Mouse (Mus musculus) forebrain, embryonic 13.5 days (tissue): ENCODE measurements around the gene Gas6. TPM values are rescaled to one million over a fixed set of nuclear protein-coding genes. Genes with fewer than 3 reads are reported as not detected.

Source experiments
- ATAC-seq: fragments of 200-750 bp; cut with Nextera tagmentation; 2 replicates; pipeline ENCODE4 v1.8.0; 2017
- H3K27ac ChIP-seq: fragments of 300-500 bp; sonication (generic); 2 replicates; pipeline ENCODE4 v1.5.1; 2015; ENCODE audit warnings: inconsistent platforms, mild to moderate bottlenecking, moderate library complexity
- H3K27me3 ChIP-seq: fragments of 300-500 bp; sonication (generic); 2 replicates; pipeline ENCODE4 v1.6.1; 2015; ENCODE audit warnings: mild to moderate bottlenecking, inconsistent platforms
- H3K36me3 ChIP-seq: fragments of 300-500 bp; sonication (generic); 2 replicates; pipeline ENCODE4 v1.6.1; 2015; ENCODE audit warnings: mild to moderate bottlenecking, inconsistent platforms; ENCODE audit not compliant: poor library complexity, severe bottlenecking
- H3K4me1 ChIP-seq: fragments of 300-500 bp; sonication (generic); 2 replicates; pipeline ENCODE4 v1.6.1; 2015; ENCODE audit warnings: inconsistent platforms
- H3K4me2 ChIP-seq: fragments of 300-500 bp; sonication (generic); 2 replicates; pipeline ENCODE4 v1.6.1; 2015; ENCODE audit warnings: inconsistent platforms, mild to moderate bottlenecking, moderate library complexity
- H3K4me3 ChIP-seq: fragments of 300-500 bp; sonication (generic); 2 replicates; pipeline ENCODE4 v1.5.1; 2015; ENCODE audit warnings: mild to moderate bottlenecking, inconsistent platforms
- H3K9ac ChIP-seq: fragments of 300-500 bp; sonication (generic); 2 replicates; pipeline ENCODE4 v1.6.1; 2015; ENCODE audit warnings: mild to moderate bottlenecking, inconsistent platforms
- H3K9me3 ChIP-seq: fragments of 300-500 bp; sonication (generic); replicated peaks from 2 replicates; pipeline ENCODE4 v1.6.1; 2016; ENCODE audit warnings: inconsistent platforms
- WGBS: fragments of 180-500 bp; shearing (Covaris S2); methylation state at CpG from one replicate; pipeline ENCODE4 v1.1.7; 2015; 5-methylcytosine and 5-hydroxymethylcytosine counted together
- polyA plus RNA-seq: library from polyadenylated mRNA; unstranded; fragments of >200 nt; fragmentation: Nextera tagmentation; extraction: Ambion mirVana; gene quantifications from 2 replicates; pipeline ENCODE4 v1.2.1, GENCODE M21; 2015

Gas6 gene
- polyA plus RNA-seq, 1 experiment from 2014 or later, result 11.3 TPM

DNA sequence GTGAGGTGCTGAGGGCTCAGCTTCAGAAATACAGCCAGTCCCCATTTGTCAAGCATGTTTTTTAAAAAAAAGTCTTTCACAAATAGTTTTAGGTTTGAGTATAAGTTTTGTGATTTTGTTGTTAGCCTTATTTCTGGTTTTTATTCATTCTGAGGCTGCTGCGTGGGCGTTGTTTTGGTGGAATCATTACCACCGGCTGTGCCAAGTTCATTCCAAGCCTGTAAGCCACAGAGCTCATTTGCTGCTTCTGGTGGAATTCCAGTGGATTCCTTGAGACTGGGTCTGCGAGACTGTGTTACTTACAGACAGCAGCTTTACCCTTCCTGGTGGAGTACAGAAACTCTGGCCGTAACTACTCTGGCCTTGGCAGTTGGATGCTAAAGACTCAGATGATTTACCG, 47.8 kb downstream of the Gas6 start:
- H3K4me2 ChIP-seq, result no peak overlapping the region
- no peak overlapping the region for H3K27ac ChIP-seq
- 90% methylated on average over 6 of the region's 6 CpGs for WGBS
- no peak overlapping the region for H3K4me3 ChIP-seq
- no peak for ATAC-seq
- no peaks in the 10 kb centered on the region for H3K9me3 ChIP-seq
- no peak overlapping the region for H3K9ac ChIP-seq
- no peaks in the 10 kb centered on the region for H3K36me3 ChIP-seq
- H3K4me1 ChIP-seq, result no peaks in the 10 kb centered on the region
- H3K27me3 ChIP-seq, result no peaks in the 10 kb centered on the region

DNA sequence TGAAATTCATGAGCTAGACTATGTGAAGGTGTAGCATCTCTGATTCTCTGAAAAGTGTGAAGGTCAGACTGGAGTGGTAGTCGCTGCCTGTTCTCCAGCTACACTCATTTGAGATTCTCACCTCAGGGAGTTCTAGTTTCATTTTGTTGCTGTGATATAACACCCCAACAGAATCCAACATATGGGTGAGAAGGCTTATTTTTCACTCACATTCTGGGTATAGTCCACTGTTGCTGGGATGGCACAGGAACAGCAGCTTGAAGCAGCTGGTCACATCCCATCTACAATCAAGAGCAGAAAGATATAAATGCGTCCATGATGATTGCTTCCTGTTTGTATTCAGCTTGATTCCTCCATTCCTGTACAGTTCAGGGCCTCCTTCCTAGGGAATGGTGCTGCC, 52.1 kb downstream of the Gas6 start:
- Histone ChIP-seq H3K4me3 (no peak overlapping the region), H3K27ac (no peak overlapping the region), H3K4me2 (no peak overlapping the region), H3K9me3 (no peaks in the 10 kb centered on the region), H3K36me3 (no peaks in the 10 kb centered on the region), H3K9ac (no peak overlapping the region), H3K4me1 (no peaks in the 10 kb centered on the region), H3K27me3 (0 out of 2 replicates have a peak, but pooled peaks cover 4% of the 10 kb centered on the region)
- no peak for ATAC-seq
- 94% methylated on average over 2 of the region's 2 CpGs for WGBS

DNA sequence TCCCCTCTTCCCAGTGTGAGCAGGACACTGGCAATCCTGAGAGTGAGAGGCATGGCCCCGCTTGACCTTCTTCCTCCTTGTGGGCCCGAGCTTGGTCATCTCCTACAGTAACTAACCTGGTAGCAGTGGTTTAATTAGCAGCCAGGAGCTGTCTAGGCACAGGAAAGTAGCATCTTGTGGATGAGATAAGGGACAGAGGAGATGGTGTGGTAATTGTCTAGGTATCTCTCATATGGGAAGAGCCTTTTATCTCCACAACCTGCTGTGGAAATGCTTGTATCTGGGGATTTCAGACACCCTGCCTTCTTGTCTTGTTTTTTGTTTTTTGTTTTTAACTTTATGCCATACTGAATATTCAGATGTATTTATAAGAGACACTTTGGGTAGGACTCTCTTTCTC, 56.8 kb downstream of the Gas6 start:
- Histone ChIP-seq H3K4me1 (no peaks in the 10 kb centered on the region), H3K9me3 (no peaks in the 10 kb centered on the region), H3K36me3 (no peaks in the 10 kb centered on the region), H3K27me3 (peaks cover 41% of the 10 kb centered on the region), H3K27ac (no peak overlapping the region), H3K4me2 (no peak overlapping the region), H3K9ac (no peak overlapping the region), H3K4me3 (no peak overlapping the region)
- ATAC-seq, result no peak
- 81% methylated on average over 2 of the region's 2 CpGs for WGBS

DNA sequence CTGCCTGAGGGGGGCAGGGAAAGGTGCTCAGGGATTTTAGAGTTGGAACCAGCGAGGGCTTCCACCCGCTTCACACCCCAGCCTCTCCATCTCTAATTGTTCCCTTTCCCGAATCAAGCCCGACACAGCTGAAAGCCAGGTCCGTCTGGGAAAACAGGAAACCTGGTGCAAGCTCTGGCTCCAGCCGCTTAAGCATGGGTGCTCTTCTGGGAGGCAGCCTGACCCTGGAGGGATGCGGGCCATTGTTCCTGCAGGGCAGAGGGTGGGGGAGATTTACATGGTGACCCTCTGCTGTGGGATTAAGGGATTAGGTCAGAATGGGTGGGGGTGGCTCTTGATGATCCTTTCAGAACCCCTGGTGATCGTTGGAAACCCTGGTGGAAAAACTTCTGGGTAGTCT, 58.2 kb downstream of the Gas6 start:
- H3K4me3 ChIP-seq, result no peak overlapping the region
- no peak overlapping the region for H3K9ac ChIP-seq
- H3K36me3 ChIP-seq, result no peaks in the 10 kb centered on the region
- H3K27ac ChIP-seq, result no peak overlapping the region
- no peaks in the 10 kb centered on the region for H3K4me1 ChIP-seq
- 5% methylated on average over 8 of the region's 8 CpGs for WGBS
- no peak for ATAC-seq
- H3K4me2 ChIP-seq, result no peak overlapping the region
- H3K9me3 ChIP-seq, result no peaks in the 10 kb centered on the region
- H3K27me3 ChIP-seq, result peaks cover 41% of the 10 kb centered on the region

DNA sequence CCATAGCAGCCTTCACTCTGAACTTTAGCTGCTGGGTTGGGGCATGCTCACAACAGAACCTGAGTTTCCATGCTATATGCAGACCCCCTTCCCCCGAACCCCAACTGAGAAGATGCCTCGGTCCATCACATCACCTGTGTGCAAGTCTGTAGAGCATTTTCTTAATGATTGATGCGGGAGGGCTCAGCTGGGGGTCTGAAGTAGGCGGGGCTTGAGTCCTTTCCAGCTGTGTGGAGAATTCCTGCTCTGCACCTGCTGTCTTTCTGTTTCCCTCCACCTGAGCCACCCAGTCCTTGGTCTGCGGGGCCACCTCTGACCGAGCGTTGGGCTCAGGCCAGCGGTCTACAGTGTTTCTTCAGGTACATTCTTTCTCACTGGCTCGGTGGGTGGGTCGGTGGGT, 59.4 kb downstream of the Gas6 start, which contains the start of gene Tmem255b:
Tmem255b (plus strand) TSS at position 301 of the 400 bp plus-strand sequence.
- Histone ChIP-seq H3K27me3 (peaks cover 41% of the 10 kb centered on the region), H3K4me3 (no peak within 1 kb of the TSS), H3K4me2 (peak within 1 kb of the TSS; percentile 15), H3K9ac (no peak within 1 kb of the TSS), H3K4me1 (no peaks in the 10 kb centered on the region), H3K9me3 (no peaks in the 10 kb centered on the region), H3K36me3 (no peaks in the 10 kb centered on the region), H3K27ac (no peak within 1 kb of the TSS)
- WGBS, result 14% methylated on average over 10 of the region's 10 CpGs
- ATAC-seq, result no peak

DNA sequence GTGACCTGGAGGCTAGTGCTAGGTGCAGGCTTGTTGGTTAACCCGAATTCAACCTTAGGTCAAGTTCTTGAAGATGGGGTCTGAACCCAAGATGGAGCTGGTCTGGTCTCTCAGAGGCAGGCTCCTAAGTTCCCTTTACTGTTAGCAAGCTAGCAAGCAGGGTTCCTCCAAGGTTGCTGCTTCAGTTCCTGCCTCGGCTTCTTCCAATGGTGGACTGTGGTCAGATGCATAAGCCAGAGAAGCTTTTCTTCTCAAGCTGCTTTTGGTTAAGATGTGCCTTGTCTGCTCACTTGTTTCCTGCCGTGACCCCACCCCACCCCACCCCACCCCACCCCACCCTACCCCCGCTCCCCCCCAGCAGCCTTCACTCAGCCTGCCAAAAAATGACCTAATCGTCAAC, 61.2 kb downstream of the Gas6 start:
- H3K9ac ChIP-seq, result no peak overlapping the region
- H3K4me3 ChIP-seq, result no peak overlapping the region
- H3K27ac ChIP-seq, result no peak overlapping the region
- 85% methylated on average over 5 of the region's 5 CpGs for WGBS
- H3K9me3 ChIP-seq, result no peaks in the 10 kb centered on the region
- H3K4me2 ChIP-seq, result no peak overlapping the region
- ATAC-seq, result no peak
- no peaks in the 10 kb centered on the region for H3K4me1 ChIP-seq
- H3K36me3 ChIP-seq, result no peaks in the 10 kb centered on the region
- peaks cover 37% of the 10 kb centered on the region for H3K27me3 ChIP-seq

DNA sequence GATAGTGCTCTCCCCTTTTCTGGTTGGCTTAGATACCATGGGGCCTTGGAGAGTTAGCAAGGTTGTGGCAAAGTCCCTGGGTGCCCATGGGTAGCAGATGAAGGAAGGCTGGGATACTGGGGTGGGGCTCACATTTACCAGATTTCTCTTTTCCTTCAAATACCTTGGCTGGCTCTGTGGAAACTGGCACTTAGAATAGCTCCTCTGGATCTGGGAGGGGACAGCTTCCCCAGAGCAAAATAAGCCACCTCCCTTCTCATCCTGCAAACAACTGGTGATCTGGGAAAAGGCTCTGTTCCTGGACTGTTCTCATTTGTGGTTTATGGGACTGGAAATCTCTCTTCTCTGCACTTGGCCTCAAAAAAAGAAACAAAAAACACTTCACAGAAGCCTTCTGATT, 63.4 kb downstream of the Gas6 start:
- Histone ChIP-seq H3K27me3 (peaks cover 24% of the 10 kb centered on the region), H3K36me3 (no peaks in the 10 kb centered on the region), H3K9me3 (no peaks in the 10 kb centered on the region), H3K4me1 (no peaks in the 10 kb centered on the region), H3K9ac (no peak overlapping the region), H3K27ac (no peak overlapping the region), H3K4me3 (no peak overlapping the region), H3K4me2 (no peak overlapping the region)
- ATAC-seq, result no peak

DNA sequence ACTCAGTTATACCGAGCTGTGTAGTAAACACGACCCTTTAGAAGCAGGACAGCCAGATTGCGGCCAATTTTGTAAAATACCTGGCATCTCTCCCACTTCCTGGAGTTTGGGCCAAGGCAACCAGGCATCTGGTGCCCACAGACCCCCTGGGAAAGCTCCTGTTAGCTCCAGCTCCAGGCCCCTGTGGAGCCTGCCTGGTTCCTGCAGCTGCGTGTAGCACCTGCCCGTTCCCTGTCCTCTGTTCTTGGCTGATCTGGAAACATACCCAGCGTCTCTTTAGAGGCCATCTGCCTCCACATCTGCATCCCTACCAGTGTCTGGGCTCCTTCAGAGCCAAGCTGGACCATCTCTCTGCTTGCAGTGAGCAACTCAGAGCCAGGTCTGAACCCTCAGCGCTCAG, 63.9 kb downstream of the Gas6 start:
- no peak overlapping the region for H3K27ac ChIP-seq
- no peak overlapping the region for H3K4me2 ChIP-seq
- H3K9ac ChIP-seq, result no peak overlapping the region
- H3K9me3 ChIP-seq, result no peaks in the 10 kb centered on the region
- no peaks in the 10 kb centered on the region for H3K4me1 ChIP-seq
- no peaks in the 10 kb centered on the region for H3K36me3 ChIP-seq
- 80% methylated on average over 7 of the region's 7 CpGs for WGBS
- H3K27me3 ChIP-seq, result peaks cover 20% of the 10 kb centered on the region
- no peak overlapping the region for H3K4me3 ChIP-seq
- ATAC-seq, result no peak

DNA sequence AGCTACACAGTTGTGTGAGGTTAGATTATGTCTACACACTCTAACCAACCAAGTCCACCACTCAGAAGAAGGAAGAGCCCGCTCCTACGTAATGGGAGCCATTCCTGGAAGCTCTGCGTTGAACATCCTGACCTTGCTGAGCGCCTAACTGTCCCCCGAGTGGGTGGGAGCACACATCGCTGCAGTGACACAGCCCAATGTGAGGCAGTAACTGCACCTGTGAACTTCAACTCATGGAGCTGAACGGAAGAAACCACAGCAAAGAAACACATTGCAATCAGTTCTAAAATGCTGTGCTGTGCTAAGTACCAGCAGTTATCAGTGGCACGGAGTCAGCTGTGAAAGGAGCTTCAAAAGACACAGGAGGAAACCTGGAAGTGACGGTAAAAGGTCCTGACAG, 66.1 kb downstream of the Gas6 start:
- H3K9me3 ChIP-seq, result no peaks in the 10 kb centered on the region
- no peak for ATAC-seq
- 88% methylated on average over 9 of the region's 9 CpGs for WGBS

DNA sequence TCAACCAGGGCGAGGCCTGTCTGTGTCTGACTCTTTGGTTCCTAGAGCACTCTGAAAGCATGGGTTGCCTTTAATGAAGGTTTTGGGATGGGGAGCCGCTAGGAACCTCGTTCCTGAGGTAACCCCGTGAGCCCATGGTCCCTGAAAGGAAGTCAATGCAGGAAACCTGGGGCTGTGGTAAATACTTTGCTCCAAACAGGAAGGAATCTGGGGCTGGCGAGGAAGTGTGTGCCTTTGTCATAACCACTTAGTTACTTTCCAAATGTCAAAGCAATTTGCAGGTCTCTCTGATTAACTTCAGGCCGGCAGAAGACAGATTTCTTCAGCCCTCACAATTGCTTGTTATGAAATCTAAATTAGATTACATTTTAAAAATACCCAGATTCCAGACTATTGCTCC, 66.9 kb downstream of the Gas6 start:
- H3K4me3 ChIP-seq, result no peak overlapping the region
- H3K27me3 ChIP-seq, result no peaks in the 10 kb centered on the region
- no peaks in the 10 kb centered on the region for H3K4me1 ChIP-seq
- WGBS, result 83% methylated on average over 6 of the region's 6 CpGs
- no peak overlapping the region for H3K27ac ChIP-seq
- H3K9ac ChIP-seq, result no peak overlapping the region
- H3K36me3 ChIP-seq, result no peaks in the 10 kb centered on the region
- no peak for ATAC-seq
- no peak overlapping the region for H3K4me2 ChIP-seq
- no peaks in the 10 kb centered on the region for H3K9me3 ChIP-seq

More for the DNA sequence above, 66.1 kb downstream of the Gas6 start:
- H3K9ac ChIP-seq, result no peak overlapping the region
- no peaks in the 10 kb centered on the region for H3K36me3 ChIP-seq
- no peak overlapping the region for H3K27ac ChIP-seq
- no peak overlapping the region for H3K4me3 ChIP-seq
- no peak overlapping the region for H3K4me2 ChIP-seq
- H3K4me1 ChIP-seq, result no peaks in the 10 kb centered on the region
- no peaks in the 10 kb centered on the region for H3K27me3 ChIP-seq

DNA sequence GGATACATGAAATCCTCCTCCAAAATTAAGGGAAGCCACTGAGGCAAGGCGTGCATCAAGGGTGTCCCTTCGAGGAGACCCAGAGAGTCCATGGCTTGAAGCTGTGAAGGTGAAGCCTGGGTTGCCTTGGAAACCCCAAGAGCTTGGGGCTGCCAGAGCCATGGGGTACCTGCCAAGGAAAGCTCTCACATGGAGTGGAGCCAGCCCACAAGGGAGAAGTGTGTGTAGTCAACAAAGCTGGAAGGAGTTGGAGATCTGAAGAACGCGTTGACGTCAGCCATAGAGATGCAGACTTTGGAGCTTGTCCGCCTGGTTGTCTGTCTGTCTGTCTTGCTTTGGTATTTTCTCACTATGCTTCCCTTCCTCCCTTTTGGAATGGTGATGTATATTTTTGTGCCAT, 73.3 kb downstream of the Gas6 start:
- 91% methylated on average over 6 of the region's 6 CpGs for WGBS

DNA sequence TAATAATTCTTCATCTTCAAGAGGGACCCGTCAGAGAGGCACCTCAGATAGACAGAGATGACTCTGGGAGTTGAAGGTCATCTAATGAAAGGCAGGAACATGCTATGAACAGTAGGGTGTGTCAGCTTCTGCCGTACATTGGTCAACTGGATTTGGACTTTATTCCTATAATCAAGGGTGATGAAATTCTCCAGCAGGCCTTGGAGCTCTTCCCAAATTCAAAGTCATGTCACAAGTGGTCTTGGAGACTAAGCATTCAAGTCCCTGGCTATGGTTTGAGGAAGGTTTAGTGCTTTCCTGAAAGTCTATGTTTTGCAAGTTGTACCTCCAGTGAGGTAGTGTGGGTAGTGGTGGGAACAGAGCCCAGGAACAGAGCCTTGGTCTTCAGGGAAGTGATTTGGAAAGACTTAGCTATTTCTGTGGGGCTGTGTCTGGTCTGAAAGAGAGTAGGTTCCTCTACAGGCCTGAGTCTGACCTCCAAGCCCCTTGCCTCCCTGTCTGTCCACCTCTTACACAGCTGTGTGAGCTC, 75.1 kb downstream of the Gas6 start:
- Histone ChIP-seq H3K4me3 (no peak overlapping the region), H3K9ac (no peak overlapping the region), H3K9me3 (no peaks in the 10 kb centered on the region; the same call in 1 of the 2 replicates), H3K4me2 (no peak overlapping the region), H3K36me3 (no peaks in the 10 kb centered on the region), H3K27ac (no peak overlapping the region), H3K4me1 (no peaks in the 10 kb centered on the region), H3K27me3 (no peaks in the 10 kb centered on the region)
- WGBS, result 71% methylated on average over 2 of the region's 2 CpGs
- ATAC-seq, result no peak

More for the DNA sequence above, 73.3 kb downstream of the Gas6 start:
- no peaks in the 10 kb centered on the region for H3K36me3 ChIP-seq
- H3K27me3 ChIP-seq, result no peaks in the 10 kb centered on the region
- H3K9ac ChIP-seq, result no peak overlapping the region
- no peaks in the 10 kb centered on the region; the same call in 1 of the 2 replicates for H3K9me3 ChIP-seq
- no peak overlapping the region for H3K27ac ChIP-seq
- no peak overlapping the region for H3K4me2 ChIP-seq
- no peak for ATAC-seq
- H3K4me1 ChIP-seq, result no peaks in the 10 kb centered on the region
- no peak overlapping the region for H3K4me3 ChIP-seq

DNA sequence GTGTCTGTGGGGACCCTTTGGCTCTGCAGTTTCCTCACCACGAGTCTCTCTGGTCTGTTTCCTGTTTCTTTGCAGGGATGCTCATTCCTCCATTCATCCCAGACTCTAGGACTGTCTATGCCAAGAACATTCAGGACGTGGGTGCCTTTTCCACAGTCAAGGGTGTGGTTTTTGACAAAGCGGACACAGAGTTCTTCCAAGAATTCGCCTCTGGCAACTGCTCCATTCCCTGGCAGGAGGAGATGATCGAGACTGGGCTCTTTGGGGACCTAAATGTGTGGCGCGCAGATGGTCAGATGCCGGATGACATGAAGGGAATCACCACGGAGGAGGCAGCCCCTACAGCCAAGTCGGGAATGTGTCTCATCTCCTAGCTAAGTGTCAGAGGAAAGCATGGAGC, 78.4 kb downstream of the Gas6 start:
- no peak overlapping the region for H3K4me2 ChIP-seq
- H3K9ac ChIP-seq, result no peak overlapping the region
- 76% methylated on average over 10 of the region's 10 CpGs for WGBS

More for the DNA sequence above, 78.4 kb downstream of the Gas6 start:
- Histone ChIP-seq H3K36me3 (no peaks in the 10 kb centered on the region), H3K4me3 (no peak overlapping the region), H3K9me3 (no peaks in the 10 kb centered on the region), H3K4me1 (no peaks in the 10 kb centered on the region), H3K27me3 (no peaks in the 10 kb centered on the region), H3K27ac (no peak overlapping the region)
- no peak for ATAC-seq
